ENCODE assay signal across 9 mouse cellular contexts in the genomic region with DNA sequence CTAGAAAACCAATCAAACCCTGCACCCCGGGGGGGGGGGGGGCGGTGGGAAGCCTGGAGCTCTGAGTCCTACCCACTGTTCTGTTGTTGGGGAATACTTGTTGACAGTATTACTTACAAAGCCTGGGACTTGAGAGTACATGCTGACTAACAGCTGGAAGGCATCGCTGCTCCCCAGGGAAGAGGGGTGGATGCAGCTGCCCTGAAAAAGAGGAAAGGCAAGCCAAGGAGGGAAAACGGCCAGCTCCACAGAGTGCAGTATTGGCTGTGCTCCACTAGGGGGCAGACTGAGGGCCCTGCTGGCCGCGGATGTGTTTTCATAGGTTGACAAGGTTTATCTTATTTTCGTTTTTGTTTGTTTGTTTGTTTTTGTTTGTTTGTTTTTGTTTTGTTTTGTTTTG. TPM values are rescaled to one million over a fixed set of nuclear protein-coding genes. Genes with fewer than 3 reads are reported as not detected.
DNase-seq lines count a peak whose midpoint lies in the region; ATAC-seq and TF ChIP-seq lines count a peak whose summit lies in the region.
"Had no signal": no experiment of that assay in that cellular context is flagged by ENCODE, and none has a peak within 500 bp of the region (broad histone marks: within the 10 kb centered on the region; RNA-seq: fewer than 3 reads in every experiment).

No protein-coding gene starts in this region.

- no peaks in the 10 kb centered on the region for H3K4me1 ChIP-seq in kidney, adult 2 months (ENCODE audit: control insufficient read depth, insufficient read depth, low read length)
- H3K4me1 ChIP-seq in kidney, embryonic 16.5 days (ENCODE audit: insufficient read depth, low read length), result peaks cover 11% of the 10 kb centered on the region; the same call in 1 of the 2 replicates

- no peak overlapping the region for H3K4me3 ChIP-seq in kidney, adult 2 months (ENCODE audit: insufficient read depth, low read depth, low read length)
- H3K4me3 ChIP-seq in kidney, embryonic 16.5 days (ENCODE audit: low read length), result no peak overlapping the region

- H3K9me3 ChIP-seq in kidney, embryonic 16.5 days (ENCODE audit: low read length), result no peaks in the 10 kb centered on the region

- no peak overlapping the region for H3K4me2 ChIP-seq in kidney, embryonic 16.5 days (replicated peaks; ENCODE audit: low read depth, low read length)

- H3K27ac ChIP-seq in kidney, adult 2 months (ENCODE audit: insufficient read depth, low read depth, low read length), result no peak overlapping the region
- H3K27ac ChIP-seq in kidney, embryonic 16.5 days (ENCODE audit: low read length), result no peak overlapping the region

- H3K36me3 ChIP-seq in kidney, adult 2 months (ENCODE audit: control insufficient read depth, insufficient read depth, low read length), result no peaks in the 10 kb centered on the region
- H3K36me3 ChIP-seq in kidney, embryonic 16.5 days (ENCODE audit: insufficient read depth, low read length), result no peaks in the 10 kb centered on the region

- ATAC-seq in kidney, embryonic 16.5 days (ENCODE audit: low FRiP score, low TSS enrichment), result no peak

- H3K9ac ChIP-seq in kidney, embryonic 16.5 days (replicated peaks; ENCODE audit: low read length), result no peak overlapping the region

- no peak for TF ChIP-seq POLR2A in kidney, adult 2 months (IDR thresholded peaks at IDR 0.05; ENCODE audit: low read depth, low read length)

- 31% methylated on average over 7 of the region's 7 CpGs for WGBS in kidney, adult 2 months
- 30% methylated on average over 7 of the region's 7 CpGs for WGBS in kidney, embryonic 16.5 days

- TF ChIP-seq CTCF in kidney, adult 2 months (conservative IDR thresholded peaks at IDR 0.05; ENCODE audit: insufficient read depth, insufficient read length, low read depth, low read length), result peak; percentile 79

- H3K27me3 ChIP-seq in kidney, adult 2 months (replicated peaks; ENCODE audit: control insufficient read depth, insufficient read depth, low read length), result no peaks in the 10 kb centered on the region
- H3K27me3 ChIP-seq in kidney, embryonic 16.5 days (ENCODE audit: insufficient read depth, low read length), result no peaks in the 10 kb centered on the region

- DNase-seq in kidney, adult 2 months, result peak; percentile 66
- peak; percentile 51 for DNase-seq in ES-CJ7 (ENCODE audit: low read depth, low spot score)
- DNase-seq in c-Kit-negative CD71-positive TER-119-positive erythroid progenitor cells, embryonic 14.5 days (ENCODE audit: low read depth, low spot score), result peak; percentile 24
- peak; percentile 81 to 88 for DNase-seq in gastrocnemius, adult 8-10 months (ENCODE audit: low spot score in 2 of 2)
- peak; percentile 68 to 72 for DNase-seq in layer of hippocampus, postnatal 14 days (ENCODE audit: low spot score in 2 of 2)
- DNase-seq in ovary, adult 18-20 months (ENCODE audit: low spot score), result peak; percentile 41
- DNase-seq in yolk sac, embryonic 10.5 days (ENCODE audit: low spot score), result no peak

RNA-seq across cellular contexts. Expression of a gene that starts 14.8 kb away (rescaled TPM):
- 0.27 TPM in 2 replicates for polyA plus RNA-seq in kidney, adult 2 months (2012; rRNA removed)
- polyA plus RNA-seq in kidney, embryonic 16.5 days (2015; fragmentation: Nextera tagmentation; extraction: Ambion mirVana), result 0.30 and 0.41 TPM in 2 replicates
- not detected for total RNA-seq in gastrocnemius, adult 8-10 months (2022)
- total RNA-seq in layer of hippocampus, postnatal 14 days (2021), result under 1 TPM; 0.65 to 0.95 TPM
- polyA plus RNA-seq: gonadal fat pad, adult 2 months had no signal

RNA-seq across cellular contexts. Expression of a gene that starts 26.0 kb away (rescaled TPM):
- 0.05 and 0.08 TPM in 2 replicates for polyA plus RNA-seq in kidney, adult 2 months (2012; rRNA removed)
- 0.46 and 0.72 TPM in 2 replicates for polyA plus RNA-seq in kidney, embryonic 16.5 days (2015; fragmentation: Nextera tagmentation; extraction: Ambion mirVana)
- total RNA-seq in gastrocnemius, adult 8-10 months (2022), result not detected
- total RNA-seq in layer of hippocampus, postnatal 14 days (2021), result 1 to 10 TPM; 5.5 to 8.4 TPM
- polyA plus RNA-seq: gonadal fat pad, adult 2 months had no signal

RNA-seq across cellular contexts. Expression of a gene that starts 45.9 kb away (rescaled TPM):
- polyA plus RNA-seq in kidney, adult 2 months (2012; rRNA removed), result 0.39 and 0.48 TPM in 2 replicates
- polyA plus RNA-seq in kidney, embryonic 16.5 days (2015; fragmentation: Nextera tagmentation; extraction: Ambion mirVana), result 0.32 and 0.76 TPM in 2 replicates
- under 1 TPM in 1 of 4 experiments, not detected in 3; 0.21 TPM for total RNA-seq in gastrocnemius, adult 8-10 months (2022)
- 1 to 10 TPM; 2.9 to 5.7 TPM for total RNA-seq in layer of hippocampus, postnatal 14 days (2021)

RNA-seq across cellular contexts. Expression of a gene that starts 49.2 kb away (rescaled TPM):
- 0.74 and 0.79 TPM in 2 replicates for polyA plus RNA-seq in kidney, adult 2 months (2012; rRNA removed)
- 0.33 and 0.42 TPM in 2 replicates for polyA plus RNA-seq in kidney, embryonic 16.5 days (2015; fragmentation: Nextera tagmentation; extraction: Ambion mirVana)
- total RNA-seq in gastrocnemius, adult 8-10 months (2022), result under 1 TPM in 1 of 4 experiments, not detected in 3; 0.18 TPM
- under 1 TPM; 0.88 to 0.95 TPM for total RNA-seq in layer of hippocampus, postnatal 14 days (2021)

RNA-seq across cellular contexts. Expression of a gene that starts 51.4 kb away (rescaled TPM):
- polyA plus RNA-seq in kidney, adult 2 months (2012; rRNA removed), result 0.18 and 0.19 TPM in 2 replicates
- polyA plus RNA-seq in kidney, embryonic 16.5 days (2015; fragmentation: Nextera tagmentation; extraction: Ambion mirVana), result 0.39 and 0.51 TPM in 2 replicates
- not detected for total RNA-seq in gastrocnemius, adult 8-10 months (2022)
- total RNA-seq in layer of hippocampus, postnatal 14 days (2021), result under 1 TPM; 0.46 to 0.62 TPM

Comparison
In these comparisons a context has a peak if more than half of its experiments do, and no peak if none do; other contexts are left out.
1. RNA of a gene that starts 26.0 kb away (total RNA-seq): 5.5 to 8.4 TPM in layer of hippocampus, postnatal 14 days; not detected in gastrocnemius, adult 8-10 months; every median in the first group is over 4 times any median in the second.